ENCODE assay signal across 8 mouse cellular contexts in genomic region chr13:54691737-54692136, GRCm38 (mm10). TPM values are rescaled to one million over a fixed set of nuclear protein-coding genes. Genes with fewer than 3 reads are reported as not detected.
A peak's percentile ranks its signal among the peaks of the same experiment; 100 is the strongest.
DNase-seq lines count a peak whose midpoint lies in the region; ATAC-seq and TF ChIP-seq lines count a peak whose summit lies in the region.

No protein-coding gene starts in this region.

- peak overlapping the region; percentile 93; the same call in 1 of the 2 replicates for H3K4me3 ChIP-seq in layer of hippocampus, adult 2 months
- 0 out of 2 replicates have a peak overlapping the region, but pooled peaks have one; percentile 2 for H3K4me3 ChIP-seq in embryonic facial prominence, embryonic 14.5 days (ENCODE audit: low read depth, low read length)
- H3K4me3 ChIP-seq in liver, embryonic 15.5 days (replicated peaks), result peak overlapping the region; percentile 78

- H3K9ac ChIP-seq in embryonic facial prominence, embryonic 14.5 days (ENCODE audit: low read depth, low read length), result peak overlapping the region; percentile 94; the same call in 1 of the 2 replicates
- H3K9ac ChIP-seq in liver, embryonic 15.5 days, result peak overlapping the region; percentile 98

- peak overlapping the region; percentile 93 for H3K4me2 ChIP-seq in embryonic facial prominence, embryonic 14.5 days (ENCODE audit: low read depth, low read length)
- H3K4me2 ChIP-seq in liver, embryonic 15.5 days, result peak overlapping the region; percentile 90

- H3K36me3 ChIP-seq in embryonic facial prominence, embryonic 14.5 days (ENCODE audit: control insufficient read depth, insufficient read depth, low read length), result no peaks in the 10 kb centered on the region
- H3K36me3 ChIP-seq in liver, embryonic 15.5 days (replicated peaks), result no peaks in the 10 kb centered on the region
- no peaks in the 10 kb centered on the region for H3K36me3 ChIP-seq in splenic B cell, adult 2 months (ENCODE audit: control insufficient read depth, insufficient read depth, low read length, poor library complexity, severe bottlenecking)

- DNase-seq in layer of hippocampus, adult 2 months (ENCODE audit: low spot score in 2 of 2), result no peak
- DNase-seq in layer of hippocampus, postnatal 14 days (ENCODE audit: low spot score in 2 of 2), result no peak
- DNase-seq in embryonic facial prominence, embryonic 14.5 days (ENCODE audit: low spot score), result no peak
- peak; percentile 82 for DNase-seq in splenic B cell, adult 2 months (ENCODE audit: low read depth, low spot score)
- DNase-seq in left cerebral cortex, postnatal 25 days (ENCODE audit: low spot score in 2 of 2), result no peak
- DNase-seq in urinary bladder, adult 2 months (ENCODE audit: low spot score), result no peak

- no peaks in the 10 kb centered on the region for H3K9me3 ChIP-seq in embryonic facial prominence, embryonic 14.5 days (ENCODE audit: control insufficient read depth, low read length)
- no peaks in the 10 kb centered on the region for H3K9me3 ChIP-seq in liver, embryonic 15.5 days (replicated peaks)

- intact Hi-C loops in left cerebral cortex, postnatal 25 days (cut with DNase I), result no loop called here

- no peaks in the 10 kb centered on the region for H3K27me3 ChIP-seq in embryonic facial prominence, embryonic 14.5 days (replicated peaks; ENCODE audit: control insufficient read depth, insufficient read depth, low read length)
- H3K27me3 ChIP-seq in liver, embryonic 15.5 days, result no peaks in the 10 kb centered on the region
- H3K27me3 ChIP-seq in splenic B cell, adult 2 months (ENCODE audit: control insufficient read depth, insufficient read depth, low read length, poor library complexity, severe bottlenecking), result no peaks in the 10 kb centered on the region

- peak overlapping the region; percentile 98 for H3K27ac ChIP-seq in layer of hippocampus, adult 2 months
- no peak overlapping the region for H3K27ac ChIP-seq in embryonic facial prominence, embryonic 14.5 days (replicated peaks; ENCODE audit: low read depth, low read length)
- H3K27ac ChIP-seq in liver, embryonic 15.5 days (replicated peaks), result peak overlapping the region; percentile 94

- H3K4me1 ChIP-seq in embryonic facial prominence, embryonic 14.5 days (ENCODE audit: control insufficient read depth, insufficient read depth, low read length), result peaks cover 21% of the 10 kb centered on the region
- H3K4me1 ChIP-seq in liver, embryonic 15.5 days (replicated peaks), result peaks cover 72% of the 10 kb centered on the region

- TF ChIP-seq CTCF in layer of hippocampus, adult 2 months (conservative IDR thresholded peaks at IDR 0.05), result no peak

- ATAC-seq in embryonic facial prominence, embryonic 14.5 days (ENCODE audit: low read depth), result no peak
- no peak for ATAC-seq in liver, embryonic 15.5 days (ENCODE audit: insufficient read depth)
- ATAC-seq in granulocyte monocyte progenitor cell, adult 5-6 weeks (replicated peaks; ENCODE audit: poor library complexity, severe bottlenecking), result no peak

RNA-seq across cellular contexts. Expression of gene Rnf44, which starts 2.0 kb away (rescaled TPM):
- total RNA-seq in layer of hippocampus, adult 2 months (2021), result 100 to 1,000 TPM; 153 to 160 TPM
- total RNA-seq in layer of hippocampus, postnatal 14 days (2021), result 100 to 1,000 TPM; 114 to 115 TPM
- polyA plus RNA-seq in embryonic facial prominence, embryonic 14.5 days (2014; fragmentation: Nextera tagmentation; extraction: Ambion mirVana), result 50.1 and 56.9 TPM in 2 replicates
- 24.9 and 31.3 TPM in 2 replicates for polyA plus RNA-seq in liver, embryonic 15.5 days (2015; fragmentation: Nextera tagmentation; extraction: Ambion mirVana)
- 100 to 1,000 TPM; 166 to 176 TPM for total RNA-seq in left cerebral cortex, postnatal 25 days (2021)
- total RNA-seq in granulocyte monocyte progenitor cell, adult 5-6 weeks (2014; fragmentation: Nextera tagmentation), result 64.2 and 82.0 TPM in 2 replicates
- total RNA-seq in granulocyte monocyte progenitor cell, adult 5-6 weeks (2017), result 12.2 and 12.3 TPM in 2 replicates
- 69.3 and 86.5 TPM in 2 replicates for polyA plus RNA-seq in urinary bladder, adult 2 months (2012; rRNA removed)

RNA-seq across cellular contexts. Expression of gene Cdhr2, which starts 9.5 kb away (rescaled TPM):
- under 1 TPM; 0.33 to 0.44 TPM for total RNA-seq in layer of hippocampus, adult 2 months (2021)
- total RNA-seq in layer of hippocampus, postnatal 14 days (2021), result under 1 TPM; 0.12 to 0.18 TPM
- polyA plus RNA-seq in embryonic facial prominence, embryonic 14.5 days (2014; fragmentation: Nextera tagmentation; extraction: Ambion mirVana), result 0.04 TPM in 1 of 2 replicates, not detected in the other
- polyA plus RNA-seq in liver, embryonic 15.5 days (2015; fragmentation: Nextera tagmentation; extraction: Ambion mirVana), result 16.6 and 19.9 TPM in 2 replicates
- under 1 TPM; 0.14 to 0.23 TPM for total RNA-seq in left cerebral cortex, postnatal 25 days (2021)
- total RNA-seq in granulocyte monocyte progenitor cell, adult 5-6 weeks (2014; fragmentation: Nextera tagmentation), result not detected in 2 replicates
- total RNA-seq in granulocyte monocyte progenitor cell, adult 5-6 weeks (2017), result not detected in 2 replicates
- 0.03 TPM in 2 replicates for polyA plus RNA-seq in urinary bladder, adult 2 months (2012; rRNA removed)

RNA-seq across cellular contexts. Expression of gene Gprin1, which starts 57.9 kb away (rescaled TPM):
- total RNA-seq in layer of hippocampus, adult 2 months (2021), result 100 to 1,000 TPM; 146 to 150 TPM
- 100 to 1,000 TPM; 149 to 150 TPM for total RNA-seq in layer of hippocampus, postnatal 14 days (2021)
- 1.4 TPM in 2 replicates for polyA plus RNA-seq in embryonic facial prominence, embryonic 14.5 days (2014; fragmentation: Nextera tagmentation; extraction: Ambion mirVana)
- polyA plus RNA-seq in liver, embryonic 15.5 days (2015; fragmentation: Nextera tagmentation; extraction: Ambion mirVana), result 0.02 and 0.05 TPM in 2 replicates
- 100 to 1,000 TPM; 120 to 145 TPM for total RNA-seq in left cerebral cortex, postnatal 25 days (2021)
- total RNA-seq in granulocyte monocyte progenitor cell, adult 5-6 weeks (2014; fragmentation: Nextera tagmentation), result not detected in 2 replicates
- total RNA-seq in granulocyte monocyte progenitor cell, adult 5-6 weeks (2017), result not detected in 2 replicates
- polyA plus RNA-seq in urinary bladder, adult 2 months (2012; rRNA removed), result 0.07 and 0.10 TPM in 2 replicates

Comparison
In these comparisons a context has a peak if more than half of its experiments do, and no peak if none do; other contexts are left out.
1. H3K4me3 ChIP-seq: peak in every context shown above with its lines; median percentile 93 in layer of hippocampus, adult 2 months; 78 in liver, embryonic 15.5 days; 2 in embryonic facial prominence, embryonic 14.5 days.
2. RNA of gene Gprin1, which starts 57.9 kb away (total RNA-seq): 146 to 150 TPM in layer of hippocampus, adult 2 months, 149 to 150 TPM in layer of hippocampus, postnatal 14 days and 120 to 145 TPM in left cerebral cortex, postnatal 25 days; not detected in granulocyte monocyte progenitor cell, adult 5-6 weeks; every median in the first group is over 100 times any median in the second.